Mouse (Mus musculus) macrophage (primary cell): ENCODE data around the gene Cacna2d2. TPM values are rescaled to one million over a fixed set of nuclear protein-coding genes. Genes with fewer than 3 reads are reported as not detected.
"Not testable (repeated sequence)": the region's sequence is repeated elsewhere in the genome, so short reads cannot be mapped to it uniquely, and the experiment has no call there.

Experiments used
- H3K27ac ChIP-seq: fragments of 350-480 bp; formaldehyde crosslinking; 2 replicates; pipeline ENCODE4 v1.9.0; 2021
- H3K36me3 ChIP-seq: fragments of 350-480 bp; formaldehyde crosslinking; 2 replicates; pipeline ENCODE4 v1.9.0; 2021; ENCODE audit errors: inconsistent target
- H3K4me3 ChIP-seq: fragments of 350-480 bp; formaldehyde crosslinking; 2 replicates; pipeline ENCODE4 v1.9.0; 2021; ENCODE audit errors: inconsistent target
- H3K79me2 ChIP-seq: fragments of 350-480 bp; formaldehyde crosslinking; 2 replicates; pipeline ENCODE4 v1.9.0; 2021; ENCODE audit errors: inconsistent target
- WGBS: methylation state at CpG from one replicate; pipeline ENCODE4 v1.1.7; 2026; ENCODE audit warnings: inconsistent platforms; ENCODE audit not compliant: missing documents; 5-methylcytosine and 5-hydroxymethylcytosine counted together
- polyA plus RNA-seq: library from polyadenylated mRNA; stranded (reverse); fragments of 250-400 nt; gene quantifications from 3 replicates; pipeline ENCODE4 v1.2.4, GENCODE M21; 2018; ENCODE audit warnings: inconsistent platforms

The Cacna2d2 gene
- polyA plus RNA-seq, 1 experiment from 2014 or later: not detected

GRCm38 (mm10) chr9:107567702-107568319 is 168.4 kb downstream of the Cacna2d2 start, which contains the start of gene Hyal2:
Hyal2 (plus strand) TSS chr9:107567945.
- Histone ChIP-seq H3K79me2 (peaks cover 24% of the 10 kb centered on the region; the same call in 1 of the 2 replicates), H3K36me3 (peaks cover 10% of the 10 kb centered on the region; the same call in 1 of the 2 replicates), H3K27ac (peak within 1 kb of the TSS; percentile 91), H3K4me3 (peak within 1 kb of the TSS; percentile 49)
- WGBS: 71% methylated on average over 18 of the region's 18 CpGs

GRCm38 (mm10) chr9:107568331-107569261 is 169.2 kb downstream of the Cacna2d2 start:
- peaks cover 21% of the 10 kb centered on the region; the same call in 1 of the 2 replicates for H3K79me2 ChIP-seq
- peaks cover 10% of the 10 kb centered on the region; the same call in 1 of the 2 replicates for H3K36me3 ChIP-seq
- peak overlapping the region; percentile 91 for H3K27ac ChIP-seq
- peak overlapping the region; percentile 49 for H3K4me3 ChIP-seq
- 4% methylated on average over 40 of the region's 41 CpGs for WGBS

GRCm38 (mm10) chr9:107569270-107569669 is 169.9 kb downstream of the Cacna2d2 start:
- WGBS: under 1% methylated on average over 23 of the region's 23 CpGs
- H3K4me3 ChIP-seq: peak overlapping the region; percentile 49
- H3K36me3 ChIP-seq: peaks cover 10% of the 10 kb centered on the region; the same call in 1 of the 2 replicates
- H3K79me2 ChIP-seq: peaks cover 14% of the 10 kb centered on the region; the same call in 1 of the 2 replicates
- H3K27ac ChIP-seq: peak overlapping the region; percentile 91

GRCm38 (mm10) chr9:107570016-107570415 is 170.6 kb downstream of the Cacna2d2 start:
- H3K79me2 ChIP-seq: peaks cover 11% of the 10 kb centered on the region; the same call in 1 of the 2 replicates
- peak overlapping the region; percentile 91; the same call in 1 of the 2 replicates for H3K27ac ChIP-seq
- H3K4me3 ChIP-seq: peak overlapping the region; percentile 49
- WGBS: 86% methylated on average over 13 of the region's 13 CpGs
- peaks cover 10% of the 10 kb centered on the region; the same call in 1 of the 2 replicates for H3K36me3 ChIP-seq

GRCm38 (mm10) chr9:107570845-107571244 is 171.4 kb downstream of the Cacna2d2 start:
- H3K79me2 ChIP-seq: peaks cover 11% of the 10 kb centered on the region; the same call in 1 of the 2 replicates
- 96% methylated on average over 20 of the region's 21 CpGs for WGBS
- no peak overlapping the region for H3K27ac ChIP-seq
- H3K4me3 ChIP-seq: no peak overlapping the region
- H3K36me3 ChIP-seq: peaks cover 10% of the 10 kb centered on the region; the same call in 1 of the 2 replicates

GRCm38 (mm10) chr9:107571534-107572326 is 172.3 kb downstream of the Cacna2d2 start:
- no peak overlapping the region for H3K27ac ChIP-seq
- H3K36me3 ChIP-seq: peaks cover 10% of the 10 kb centered on the region; the same call in 1 of the 2 replicates
- peaks cover 11% of the 10 kb centered on the region; the same call in 1 of the 2 replicates for H3K79me2 ChIP-seq
- 95% methylated on average over 22 of the region's 22 CpGs for WGBS
- H3K4me3 ChIP-seq: no peak overlapping the region

- Histone ChIP-seq H3K4me3 (no peak overlapping the region), H3K79me2 (peaks cover 16% of the 10 kb centered on the region), H3K36me3 (peaks cover 10% of the 10 kb centered on the region; the same call in 1 of the 2 replicates), H3K27ac (no peak overlapping the region)
- WGBS: 92% methylated on average over 2 of the region's 2 CpGs
These were observed 172.9 kb downstream of the Cacna2d2 start for GRCm38 (mm10) chr9:107572327-107572662.

GRCm38 (mm10) chr9:107573774-107574173 is 174.4 kb downstream of the Cacna2d2 start:
- H3K27ac ChIP-seq, H3K36me3 ChIP-seq, H3K4me3 ChIP-seq: not testable (repeated sequence)
- 89% methylated on average over 6 of the region's 6 CpGs for WGBS
- peaks cover 31% of the 10 kb centered on the region for H3K79me2 ChIP-seq

- WGBS: 96% methylated on average over 14 of the region's 14 CpGs
- peak overlapping the region; percentile 54; the same call in 1 of the 2 replicates for H3K27ac ChIP-seq
- H3K79me2 ChIP-seq: peaks cover 22% of the 10 kb centered on the region
- H3K4me3 ChIP-seq: no peak overlapping the region
- peaks cover 10% of the 10 kb centered on the region; the same call in 1 of the 2 replicates for H3K36me3 ChIP-seq
These were observed 176.4 kb downstream of the Cacna2d2 start for GRCm38 (mm10) chr9:107575579-107576356.

GRCm38 (mm10) chr9:107576357-107577107 is 177.1 kb downstream of the Cacna2d2 start, which contains the start of gene Hyal1:
Hyal1 (plus strand) TSS chr9:107576927.
- H3K36me3 ChIP-seq: peaks cover 10% of the 10 kb centered on the region; the same call in 1 of the 2 replicates
- H3K4me3 ChIP-seq: peak within 1 kb of the TSS; percentile 60
- H3K27ac ChIP-seq: peak within 1 kb of the TSS; percentile 95
- 54% methylated on average over 16 of the region's 16 CpGs for WGBS
- peaks cover 29% of the 10 kb centered on the region for H3K79me2 ChIP-seq

GRCm38 (mm10) chr9:107577871-107578270 is 178.5 kb downstream of the Cacna2d2 start:
- Histone ChIP-seq H3K36me3 (no peaks in the 10 kb centered on the region), H3K27ac (peak overlapping the region; percentile 95), H3K4me3 (peak overlapping the region; percentile 60), H3K79me2 (peaks cover 29% of the 10 kb centered on the region)
- WGBS: 93% methylated on average over 10 of the region's 10 CpGs

GRCm38 (mm10) chr9:107578587-107578986 is 179.2 kb downstream of the Cacna2d2 start, which contains the start of gene Naa80:
Naa80 (plus strand) TSS chr9:107578887.
- 90% methylated on average over 2 of the region's 3 CpGs for WGBS
- peaks cover 29% of the 10 kb centered on the region for H3K79me2 ChIP-seq
- no peaks in the 10 kb centered on the region for H3K36me3 ChIP-seq
- H3K4me3 ChIP-seq: peak within 1 kb of the TSS; percentile 83
- H3K27ac ChIP-seq: peak within 1 kb of the TSS; percentile 95
